Mouse (Mus musculus): Measurements from ENCODE around the gene Radil. TPM values are rescaled to one million over a fixed set of nuclear protein-coding genes. Genes with fewer than 3 reads are reported as not detected.
A peak's percentile ranks its signal among the peaks of the same experiment; 100 is the strongest.

Radil gene
- polyA plus RNA-seq, 1 experiment from 2014 or later: 17.6 TPM

DNA sequence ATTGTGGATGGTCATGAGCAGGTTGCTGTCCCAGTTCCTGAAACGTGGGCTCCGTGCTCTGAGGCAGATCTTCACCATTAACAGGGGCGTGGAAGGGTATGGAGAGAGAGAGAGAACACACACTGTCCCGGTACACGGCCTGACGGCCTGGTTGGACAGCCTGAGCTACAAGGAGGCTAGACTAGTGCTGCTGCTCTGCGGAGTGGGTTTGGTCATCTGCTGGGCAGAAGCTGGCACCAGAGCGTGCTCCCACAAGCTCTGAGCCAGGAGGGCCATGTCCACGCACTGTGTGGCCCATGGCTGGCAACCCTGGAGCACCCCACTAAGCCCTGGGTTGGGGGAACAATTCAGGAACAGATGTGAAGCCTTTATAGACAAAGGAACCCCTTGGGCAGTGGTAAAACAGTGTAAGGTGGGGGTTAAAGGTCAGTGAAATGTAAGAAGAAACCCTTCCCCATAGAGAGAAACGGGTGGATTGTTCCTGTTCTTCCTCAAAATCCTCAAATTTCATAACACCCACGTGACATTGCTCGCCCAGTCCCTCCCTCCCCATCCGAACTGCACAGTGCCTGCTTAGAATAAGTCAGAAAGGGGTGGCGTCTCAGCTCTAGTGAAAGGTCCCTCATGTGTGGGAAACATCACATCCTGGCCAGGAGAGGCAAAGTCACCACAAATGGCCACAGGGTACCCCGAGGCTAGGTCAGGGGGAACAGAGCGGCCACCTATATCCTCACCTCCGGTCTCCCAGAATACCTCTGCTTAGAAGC lies 91.9 kb downstream of the Radil start:
- WGBS: 90% methylated on average over 17 of the region's 17 CpGs
- H3K36me3 ChIP-seq (ENCODE audit: control insufficient read depth, insufficient read depth): peaks cover 11% of the 10 kb centered on the region
- H3K27ac ChIP-seq (ENCODE audit: low read length): no peak overlapping the region

DNA sequence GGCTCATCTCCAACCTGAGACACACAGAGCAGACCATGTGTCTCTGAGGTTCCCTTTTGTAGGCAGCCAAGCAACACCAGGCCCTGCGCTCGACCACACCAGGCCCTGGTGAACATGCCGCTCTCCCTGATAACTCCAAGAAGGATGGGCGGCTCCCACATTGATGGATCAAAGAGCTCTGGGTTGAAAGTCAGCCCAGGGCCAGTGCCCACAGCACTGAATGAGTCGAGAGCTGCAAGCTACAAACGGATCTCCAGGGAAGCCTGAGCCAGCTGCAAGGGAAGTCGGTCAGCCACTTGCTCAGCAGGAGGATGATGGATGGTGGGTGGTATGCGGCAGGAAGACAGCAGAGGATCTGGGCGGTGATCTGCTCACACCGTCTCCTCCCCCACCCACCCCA lies 93.6 kb downstream of the Radil start:
- Histone ChIP-seq H3K9me3 (ENCODE audit: control insufficient read depth, low read length) (no peaks in the 10 kb centered on the region), H3K9ac (replicated peaks; ENCODE audit: low read depth, low read length) (no peak overlapping the region), H3K4me2 (ENCODE audit: low read length) (no peak overlapping the region), H3K4me3 (replicated peaks; ENCODE audit: low read length) (no peak overlapping the region), H3K27ac (ENCODE audit: low read length) (no peak overlapping the region), H3K4me1 (replicated peaks; ENCODE audit: control insufficient read depth, insufficient read depth, low read length) (no peaks in the 10 kb centered on the region), H3K36me3 (ENCODE audit: control insufficient read depth, insufficient read depth) (peaks cover 15% of the 10 kb centered on the region), H3K27me3 (replicated peaks; ENCODE audit: control insufficient read depth, insufficient read depth, low read length) (no peaks in the 10 kb centered on the region)
- WGBS: 83% methylated on average over 10 of the region's 10 CpGs
- no peak for ATAC-seq

More for the DNA sequence above, 91.9 kb downstream of the Radil start:
- no peak for ATAC-seq
- Histone ChIP-seq H3K9ac (replicated peaks; ENCODE audit: low read depth, low read length) (no peak overlapping the region), H3K9me3 (ENCODE audit: control insufficient read depth, low read length) (no peaks in the 10 kb centered on the region), H3K27me3 (replicated peaks; ENCODE audit: control insufficient read depth, insufficient read depth, low read length) (no peaks in the 10 kb centered on the region), H3K4me2 (ENCODE audit: low read length) (no peak overlapping the region), H3K4me3 (replicated peaks; ENCODE audit: low read length) (no peak overlapping the region), H3K4me1 (replicated peaks; ENCODE audit: control insufficient read depth, insufficient read depth, low read length) (no peaks in the 10 kb centered on the region; the same call in 1 of the 2 replicates)

DNA sequence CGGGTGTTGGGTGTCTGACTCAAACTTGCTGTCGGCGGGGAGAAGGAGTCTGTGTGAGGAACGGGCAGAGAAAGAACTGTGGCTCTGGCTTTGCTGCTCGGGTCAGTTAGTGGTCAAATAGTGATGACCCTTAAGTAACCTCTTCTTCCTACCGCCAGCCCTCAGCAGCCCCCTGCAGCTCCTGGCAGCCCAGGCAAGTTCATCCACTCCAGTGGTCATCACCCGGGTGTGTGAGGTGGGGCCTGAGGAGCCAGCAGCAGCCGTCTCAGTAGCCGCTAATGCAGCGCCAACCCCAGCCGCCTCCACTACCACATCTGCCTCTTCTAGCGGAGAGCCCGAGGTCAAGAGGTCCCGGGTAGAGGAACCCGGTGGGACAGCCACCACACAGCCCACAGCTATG lies 94.6 kb downstream of the Radil start:
- Histone ChIP-seq H3K27me3 (replicated peaks; ENCODE audit: control insufficient read depth, insufficient read depth, low read length) (no peaks in the 10 kb centered on the region), H3K9me3 (ENCODE audit: control insufficient read depth, low read length) (no peaks in the 10 kb centered on the region), H3K36me3 (ENCODE audit: control insufficient read depth, insufficient read depth) (peaks cover 15% of the 10 kb centered on the region), H3K4me3 (replicated peaks; ENCODE audit: low read length) (no peak overlapping the region), H3K27ac (ENCODE audit: low read length) (no peak overlapping the region), H3K4me2 (ENCODE audit: low read length) (no peak overlapping the region), H3K9ac (replicated peaks; ENCODE audit: low read depth, low read length) (no peak overlapping the region), H3K4me1 (replicated peaks; ENCODE audit: control insufficient read depth, insufficient read depth, low read length) (no peaks in the 10 kb centered on the region)
- no peak for ATAC-seq
- WGBS: 86% methylated on average over 15 of the region's 15 CpGs

DNA sequence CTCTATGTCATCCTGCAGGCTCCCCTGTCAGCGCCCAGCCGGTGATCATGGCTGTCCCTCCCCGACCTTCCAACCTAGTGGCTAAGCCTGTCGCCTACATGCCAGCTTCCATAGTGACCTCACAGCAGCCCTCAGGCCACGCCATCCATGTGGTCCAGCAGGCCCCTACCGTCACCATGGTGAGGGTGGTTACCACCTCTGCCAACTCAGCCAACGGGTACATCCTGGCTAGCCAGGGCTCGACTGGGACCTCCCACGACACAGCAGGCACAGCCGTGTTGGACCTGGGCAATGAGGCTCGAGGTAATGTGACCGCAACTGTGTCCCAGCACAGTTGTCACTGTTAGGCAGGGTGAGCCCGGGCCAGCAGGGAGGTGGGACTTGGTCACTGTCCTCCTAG lies 97.2 kb downstream of the Radil start:
- no peak for ATAC-seq
- 96% methylated on average over 13 of the region's 13 CpGs for WGBS

DNA sequence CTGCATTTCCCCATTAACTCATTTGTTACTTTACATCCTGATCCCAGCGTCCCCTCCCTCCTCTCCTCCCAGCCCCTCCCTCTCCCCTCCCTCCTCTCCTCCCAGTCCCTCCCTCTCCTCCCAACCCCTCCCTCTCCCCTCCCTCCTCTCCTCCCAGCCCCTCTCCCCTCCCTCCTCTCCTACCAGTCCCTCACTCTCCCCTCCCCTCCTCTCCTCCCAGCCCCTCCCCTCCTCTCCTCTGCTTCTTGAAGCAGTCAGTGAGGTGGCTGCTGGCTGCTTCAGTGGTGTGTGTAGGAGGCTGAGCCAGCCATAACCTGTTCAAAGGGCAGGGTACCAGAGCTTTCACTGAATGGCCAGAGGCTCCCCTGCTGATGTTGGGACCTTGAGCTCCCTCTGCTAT lies 99.1 kb downstream of the Radil start:
- peaks cover 6% of the 10 kb centered on the region for H3K4me1 ChIP-seq (replicated peaks; ENCODE audit: control insufficient read depth, insufficient read depth, low read length)
- peaks cover 15% of the 10 kb centered on the region for H3K36me3 ChIP-seq (ENCODE audit: control insufficient read depth, insufficient read depth)
- no peaks in the 10 kb centered on the region for H3K27me3 ChIP-seq (replicated peaks; ENCODE audit: control insufficient read depth, insufficient read depth, low read length)
- H3K4me3 ChIP-seq (replicated peaks; ENCODE audit: low read length): no peak overlapping the region
- ATAC-seq: no peak
- H3K27ac ChIP-seq (ENCODE audit: low read length): no peak overlapping the region
- 0% methylated on average over 1 of the region's 1 CpGs for WGBS
- no peak overlapping the region for H3K9ac ChIP-seq (replicated peaks; ENCODE audit: low read depth, low read length)
- H3K4me2 ChIP-seq (ENCODE audit: low read length): no peak overlapping the region
- no peaks in the 10 kb centered on the region for H3K9me3 ChIP-seq (ENCODE audit: control insufficient read depth, low read length)

More for the DNA sequence above, 97.2 kb downstream of the Radil start:
- no peaks in the 10 kb centered on the region for H3K9me3 ChIP-seq (ENCODE audit: control insufficient read depth, low read length)
- no peak overlapping the region for H3K27ac ChIP-seq (ENCODE audit: low read length)
- H3K4me3 ChIP-seq (replicated peaks; ENCODE audit: low read length): no peak overlapping the region
- H3K4me2 ChIP-seq (ENCODE audit: low read length): no peak overlapping the region
- H3K36me3 ChIP-seq (ENCODE audit: control insufficient read depth, insufficient read depth): peaks cover 22% of the 10 kb centered on the region
- no peaks in the 10 kb centered on the region for H3K27me3 ChIP-seq (replicated peaks; ENCODE audit: control insufficient read depth, insufficient read depth, low read length)
- no peaks in the 10 kb centered on the region for H3K4me1 ChIP-seq (replicated peaks; ENCODE audit: control insufficient read depth, insufficient read depth, low read length)
- H3K9ac ChIP-seq (replicated peaks; ENCODE audit: low read depth, low read length): no peak overlapping the region

DNA sequence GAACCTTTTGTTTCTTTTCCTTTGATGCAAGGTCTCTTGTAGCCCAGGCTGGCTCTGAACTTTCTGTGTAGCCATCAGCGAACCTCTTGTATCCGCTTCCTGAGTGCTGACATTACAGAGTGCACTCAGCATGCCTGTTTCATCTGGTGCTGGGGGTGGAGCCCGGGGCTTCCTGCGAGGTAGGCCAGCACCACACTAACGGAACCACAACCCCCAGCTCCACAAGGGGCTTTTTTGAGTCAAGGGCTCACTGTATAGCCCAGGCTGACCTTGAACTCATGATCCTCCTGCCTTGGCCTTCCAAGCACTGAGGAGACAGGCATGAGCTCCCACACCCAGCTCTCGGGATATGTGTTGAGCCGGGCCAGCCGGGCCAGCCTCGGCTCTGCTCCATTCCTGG lies 100.1 kb downstream of the Radil start:
- Histone ChIP-seq H3K36me3 (ENCODE audit: control insufficient read depth, insufficient read depth) (peaks cover 15% of the 10 kb centered on the region), H3K27ac (ENCODE audit: low read length) (no peak overlapping the region), H3K9ac (replicated peaks; ENCODE audit: low read depth, low read length) (no peak overlapping the region), H3K4me2 (ENCODE audit: low read length) (no peak overlapping the region), H3K4me3 (replicated peaks; ENCODE audit: low read length) (no peak overlapping the region), H3K4me1 (replicated peaks; ENCODE audit: control insufficient read depth, insufficient read depth, low read length) (peaks cover 6% of the 10 kb centered on the region), H3K9me3 (ENCODE audit: control insufficient read depth, low read length) (no peaks in the 10 kb centered on the region), H3K27me3 (replicated peaks; ENCODE audit: control insufficient read depth, insufficient read depth, low read length) (no peaks in the 10 kb centered on the region)
- no peak for ATAC-seq
- WGBS: 88% methylated on average over 9 of the region's 9 CpGs

DNA sequence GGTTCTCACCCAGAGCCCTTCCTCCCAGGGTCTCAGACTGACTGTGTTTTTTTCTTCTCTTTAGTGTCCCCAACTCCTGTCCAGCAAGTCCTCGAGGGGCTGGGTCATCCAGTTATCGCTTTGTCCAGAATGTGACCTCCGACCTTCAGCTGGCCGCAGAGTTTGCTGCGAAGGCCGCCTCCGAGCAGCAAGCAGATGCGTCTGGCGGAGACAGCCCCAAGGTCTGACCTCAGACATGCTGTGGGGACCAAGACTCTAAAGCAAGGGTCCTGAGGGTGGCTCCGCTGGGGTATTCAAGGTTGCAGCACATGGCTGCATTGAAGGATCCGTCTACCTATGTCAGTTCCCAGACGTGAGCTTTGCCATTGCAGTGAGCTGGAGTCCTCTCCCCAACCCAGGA lies 102.3 kb downstream of the Radil start:
- 91% methylated on average over 12 of the region's 12 CpGs for WGBS
- peaks cover 7% of the 10 kb centered on the region for H3K36me3 ChIP-seq (ENCODE audit: control insufficient read depth, insufficient read depth)
- no peak overlapping the region for H3K9ac ChIP-seq (replicated peaks; ENCODE audit: low read depth, low read length)
- H3K4me1 ChIP-seq (replicated peaks; ENCODE audit: control insufficient read depth, insufficient read depth, low read length): peaks cover 10% of the 10 kb centered on the region
- no peaks in the 10 kb centered on the region for H3K27me3 ChIP-seq (replicated peaks; ENCODE audit: control insufficient read depth, insufficient read depth, low read length)
- H3K9me3 ChIP-seq (ENCODE audit: control insufficient read depth, low read length): no peaks in the 10 kb centered on the region
- H3K4me2 ChIP-seq (ENCODE audit: low read length): no peak overlapping the region
- no peak overlapping the region for H3K4me3 ChIP-seq (replicated peaks; ENCODE audit: low read length)
- H3K27ac ChIP-seq (ENCODE audit: low read length): no peak overlapping the region
- ATAC-seq: no peak

DNA sequence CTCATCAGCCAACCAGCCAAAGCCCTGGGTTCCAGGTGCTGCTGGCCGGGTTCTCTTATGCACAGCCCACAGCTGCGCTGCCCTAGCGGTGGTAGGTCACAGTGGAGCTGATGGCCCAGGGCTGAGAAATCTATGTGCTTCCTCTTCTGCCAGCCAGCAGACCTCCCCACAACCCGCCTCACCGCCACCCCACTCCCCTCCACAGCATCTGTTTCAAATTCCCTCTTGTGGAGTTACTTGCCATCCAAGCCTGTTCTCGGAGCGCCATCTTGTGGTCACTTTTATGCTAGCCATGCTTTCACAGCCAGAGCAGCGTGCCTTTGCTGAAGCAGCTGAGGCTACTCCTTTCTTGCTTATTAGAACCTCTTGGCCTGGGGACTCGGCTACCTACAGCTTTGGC lies 102.8 kb downstream of the Radil start:
- H3K9me3 ChIP-seq (ENCODE audit: control insufficient read depth, low read length): no peaks in the 10 kb centered on the region
- H3K27ac ChIP-seq (ENCODE audit: low read length): no peak overlapping the region
- peaks cover 10% of the 10 kb centered on the region for H3K4me1 ChIP-seq (replicated peaks; ENCODE audit: control insufficient read depth, insufficient read depth, low read length)
- H3K4me2 ChIP-seq (ENCODE audit: low read length): no peak overlapping the region
- whole genome bisulfite sequencing: 6% methylated on average over 9 of the region's 9 CpGs
- no peak overlapping the region for H3K4me3 ChIP-seq (replicated peaks; ENCODE audit: low read length)
- ATAC-seq: peak; percentile 72
- H3K9ac ChIP-seq (replicated peaks; ENCODE audit: low read depth, low read length): 0 out of 2 replicates have a peak overlapping the region, but pooled peaks have one; percentile 4
- H3K27me3 ChIP-seq (replicated peaks; ENCODE audit: control insufficient read depth, insufficient read depth, low read length): no peaks in the 10 kb centered on the region
- H3K36me3 ChIP-seq (ENCODE audit: control insufficient read depth, insufficient read depth): peaks cover 7% of the 10 kb centered on the region; the same call in 1 of the 2 replicates

DNA sequence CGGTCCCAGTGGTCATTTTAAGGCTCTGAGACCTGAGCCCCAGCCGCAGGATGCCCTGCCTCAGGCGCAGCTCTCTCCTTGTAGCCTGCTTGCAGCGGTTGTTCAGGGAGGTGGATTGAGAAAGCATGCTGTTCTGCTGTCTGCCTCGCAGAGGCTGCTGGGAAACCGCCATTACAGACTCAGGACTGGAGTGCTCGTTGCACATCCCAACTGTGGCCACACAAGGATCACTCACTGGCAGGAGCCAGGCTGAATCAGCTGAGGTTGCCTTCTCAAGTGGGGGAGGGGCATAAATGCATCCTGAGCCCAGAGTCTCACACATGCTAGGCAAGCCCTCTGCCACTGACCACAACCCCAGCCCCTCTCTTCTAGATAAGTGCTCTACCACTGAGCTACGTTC lies 105.2 kb downstream of the Radil start:
- Histone ChIP-seq H3K4me1 (replicated peaks; ENCODE audit: control insufficient read depth, insufficient read depth, low read length) (peaks cover 17% of the 10 kb centered on the region), H3K27ac (ENCODE audit: low read length) (no peak overlapping the region)
- no peak for ATAC-seq

More for the DNA sequence above, 105.2 kb downstream of the Radil start:
- Histone ChIP-seq H3K9me3 (ENCODE audit: control insufficient read depth, low read length) (no peaks in the 10 kb centered on the region), H3K4me2 (ENCODE audit: low read length) (no peak overlapping the region), H3K27me3 (replicated peaks; ENCODE audit: control insufficient read depth, insufficient read depth, low read length) (no peaks in the 10 kb centered on the region), H3K9ac (replicated peaks; ENCODE audit: low read depth, low read length) (no peak overlapping the region), H3K4me3 (replicated peaks; ENCODE audit: low read length) (no peak overlapping the region), H3K36me3 (ENCODE audit: control insufficient read depth, insufficient read depth) (peaks cover 6% of the 10 kb centered on the region; the same call in 1 of the 2 replicates)
- 43% methylated on average over 8 of the region's 8 CpGs for WGBS

Measured in forebrain, embryonic 16.5 days (tissue).